Mouse (Mus musculus): Measurements from ENCODE around the gene Gm3573. TPM values are rescaled to one million over a fixed set of nuclear protein-coding genes. Genes with fewer than 3 reads are reported as not detected.
"Not testable (repeated sequence)": the region's sequence is repeated elsewhere in the genome, so short reads cannot be mapped to it uniquely, and the experiment has no call there.

Gene Gm3573
- not detected in 2 replicates for total RNA-seq (2014; rRNA removed)
- polyA plus RNA-seq (2015; fragmentation: Nextera tagmentation; extraction: Ambion mirVana) = not detected in 2 replicates

DNA sequence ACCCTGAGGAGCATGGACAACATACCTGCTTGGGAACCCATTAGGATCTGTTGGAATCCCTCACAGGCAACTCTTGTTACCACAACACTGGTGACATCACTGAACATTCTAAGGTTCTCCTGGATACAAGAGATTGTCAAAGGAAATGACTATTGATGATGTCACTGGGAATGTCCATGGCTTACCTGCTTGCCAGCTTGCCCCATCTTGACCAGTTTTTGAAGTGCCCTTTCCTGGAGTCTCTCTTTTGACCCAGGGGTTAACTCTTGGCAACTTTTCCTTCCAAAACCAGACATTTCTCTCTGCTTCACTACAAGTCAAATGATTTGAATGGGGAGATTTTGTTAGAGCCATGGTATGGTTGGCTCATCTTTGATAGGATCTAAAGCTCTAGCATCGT, at the start of gene Gm3573:
TSS of gene Gm3573 (minus strand) at position 101 of the 400 bp plus-strand sequence.
- not testable (repeated sequence) for DNase-seq (ENCODE audit: low spot score); H3K27ac ChIP-seq; H3K4me2 ChIP-seq (ENCODE audit: low read depth, low read length); H3K36me3 ChIP-seq (ENCODE audit: insufficient read depth, low read length); H3K4me1 ChIP-seq (ENCODE audit: insufficient read depth, low read length); H3K9ac ChIP-seq (replicated peaks; ENCODE audit: low read length); H3K4me3 ChIP-seq (ENCODE audit: low read length); ATAC-seq; H3K27me3 ChIP-seq (ENCODE audit: insufficient read depth, low read length); H3K9me3 ChIP-seq (ENCODE audit: low read length)
- no CpG with 5 or more reads among the region's 1 CpGs for WGBS

DNA sequence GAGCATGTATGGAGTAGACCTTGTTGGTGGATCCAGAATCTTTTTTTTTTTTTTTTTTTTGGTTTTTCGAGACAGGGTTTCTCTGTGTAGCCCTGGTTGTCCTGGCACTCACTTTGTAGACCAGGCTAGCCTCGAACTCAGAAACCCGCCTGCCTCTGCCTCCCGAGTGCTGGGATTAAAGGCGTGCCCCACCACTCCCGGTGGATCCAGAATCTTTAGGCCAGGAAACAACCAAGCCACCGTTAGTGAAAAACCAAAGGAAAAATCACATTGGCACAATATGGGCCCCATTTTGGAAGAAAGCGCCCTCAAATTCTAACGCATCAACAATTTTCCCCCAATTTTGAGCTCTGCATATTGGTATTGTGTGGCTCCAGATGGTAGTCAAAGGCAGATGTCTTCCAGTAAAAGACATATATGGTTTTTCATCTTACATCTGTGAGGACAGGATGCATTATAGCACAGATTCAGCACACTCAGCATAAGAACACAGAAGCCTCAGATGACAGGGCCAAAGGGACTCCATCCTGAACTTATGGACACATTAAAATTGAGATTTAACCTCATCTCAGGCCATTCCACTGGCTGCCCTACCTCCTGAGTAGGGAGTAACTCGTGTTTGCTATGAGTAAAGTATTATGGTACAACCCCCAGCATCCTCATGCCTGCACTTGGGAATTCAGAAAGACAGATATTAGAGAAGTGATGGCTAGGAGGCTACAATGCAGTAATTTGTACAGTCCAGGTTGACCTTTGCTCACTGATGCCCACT, 26.4 kb upstream of the Gm3573 start:
- DNase-seq (ENCODE audit: low spot score); H3K9me3 ChIP-seq (ENCODE audit: low read length); H3K27me3 ChIP-seq (ENCODE audit: insufficient read depth, low read length); H3K4me2 ChIP-seq (ENCODE audit: low read depth, low read length); H3K4me3 ChIP-seq (ENCODE audit: low read length); H3K9ac ChIP-seq (replicated peaks; ENCODE audit: low read length); H3K27ac ChIP-seq; H3K4me1 ChIP-seq (ENCODE audit: insufficient read depth, low read length); H3K36me3 ChIP-seq (ENCODE audit: insufficient read depth, low read length); ATAC-seq: not testable (repeated sequence)
- 74% methylated on average over 8 of the region's 10 CpGs for WGBS

- H3K4me1 ChIP-seq (ENCODE audit: insufficient read depth, low read length); H3K4me3 ChIP-seq (ENCODE audit: low read length); H3K36me3 ChIP-seq (ENCODE audit: insufficient read depth, low read length); DNase-seq (ENCODE audit: low spot score); H3K27me3 ChIP-seq (ENCODE audit: insufficient read depth, low read length); H3K9ac ChIP-seq (replicated peaks; ENCODE audit: low read length); H3K9me3 ChIP-seq (ENCODE audit: low read length); ATAC-seq; H3K4me2 ChIP-seq (ENCODE audit: low read depth, low read length); H3K27ac ChIP-seq: not testable (repeated sequence)
- WGBS = 76% methylated on average over 3 of the region's 3 CpGs
Observed at GRCm38 (mm10) chr14:42183936-42184335, 6.7 kb downstream of the Gm3573 start.

GRCm38 (mm10) chr14:42162522-42162921, 28.1 kb downstream of the Gm3573 start, which contains the start of gene Gm17027:
Gene Gm17027, minus strand, starts transcription at chr14:42162622.
- not testable (repeated sequence) for H3K9ac ChIP-seq (replicated peaks; ENCODE audit: low read length); H3K27me3 ChIP-seq (ENCODE audit: insufficient read depth, low read length); H3K27ac ChIP-seq; ATAC-seq; H3K9me3 ChIP-seq (ENCODE audit: low read length); H3K4me1 ChIP-seq (ENCODE audit: insufficient read depth, low read length); H3K36me3 ChIP-seq (ENCODE audit: insufficient read depth, low read length); H3K4me3 ChIP-seq (ENCODE audit: low read length); H3K4me2 ChIP-seq (ENCODE audit: low read depth, low read length); DNase-seq (ENCODE audit: low spot score)
- 92% methylated on average over 1 of the region's 2 CpGs for whole genome bisulfite sequencing

Other genes with a start within 250 kb of the Gm3573 start
- gene 1700024B05Rik, start 246.8 kb downstream of the Gm3573 start, total RNA-seq (2014; rRNA removed) = not detected in 2 replicates
- not detected in 2 replicates for gene 1700024B05Rik, start 246.8 kb downstream of the Gm3573 start, polyA plus RNA-seq (2015; fragmentation: Nextera tagmentation; extraction: Ambion mirVana)
- not detected in 2 replicates for gene Gm6401, start 222.9 kb downstream of the Gm3573 start, total RNA-seq (2014; rRNA removed)
- 0.14 TPM in 1 of 2 replicates, not detected in the other for gene Gm6401, start 222.9 kb downstream of the Gm3573 start, polyA plus RNA-seq (2015; fragmentation: Nextera tagmentation; extraction: Ambion mirVana)
- gene Gm3543, start 207.5 kb downstream of the Gm3573 start, total RNA-seq (2014; rRNA removed) = not detected in 2 replicates
- not detected in 2 replicates for gene Gm3543, start 207.5 kb downstream of the Gm3573 start, polyA plus RNA-seq (2015; fragmentation: Nextera tagmentation; extraction: Ambion mirVana)
- gene Gm7951, start 73.4 kb downstream of the Gm3573 start, total RNA-seq (2014; rRNA removed) = 0.21 TPM in 1 of 2 replicates, not detected in the other
- not detected in 2 replicates for gene Gm7951, start 73.4 kb downstream of the Gm3573 start, polyA plus RNA-seq (2015; fragmentation: Nextera tagmentation; extraction: Ambion mirVana)
- not detected in 2 replicates for gene Gm17027, start 28.2 kb downstream of the Gm3573 start, total RNA-seq (2014; rRNA removed)
- gene Gm17027, start 28.2 kb downstream of the Gm3573 start, polyA plus RNA-seq (2015; fragmentation: Nextera tagmentation; extraction: Ambion mirVana) = not detected in 2 replicates
- not detected in 2 replicates for gene Gm17026, start 69.3 kb upstream of the Gm3573 start, total RNA-seq (2014; rRNA removed)
- gene Gm17026, start 69.3 kb upstream of the Gm3573 start, polyA plus RNA-seq (2015; fragmentation: Nextera tagmentation; extraction: Ambion mirVana) = not detected in 2 replicates
- not detected in 2 replicates for gene Gm9611, start 106.6 kb upstream of the Gm3573 start, total RNA-seq (2014; rRNA removed)
- not detected in 2 replicates for gene Gm9611, start 106.6 kb upstream of the Gm3573 start, polyA plus RNA-seq (2015; fragmentation: Nextera tagmentation; extraction: Ambion mirVana)
- gene Gm7995, start 119.4 kb upstream of the Gm3573 start, total RNA-seq (2014; rRNA removed) = not detected in 2 replicates
- gene Gm7995, start 119.4 kb upstream of the Gm3573 start, polyA plus RNA-seq (2015; fragmentation: Nextera tagmentation; extraction: Ambion mirVana) = not detected in 2 replicates
- gene Gm8005, start 248.9 kb upstream of the Gm3573 start, total RNA-seq (2014; rRNA removed) = not detected in 2 replicates
- gene Gm8005, start 248.9 kb upstream of the Gm3573 start, polyA plus RNA-seq (2015; fragmentation: Nextera tagmentation; extraction: Ambion mirVana) = not detected in 2 replicates

Data from hindbrain, postnatal 0 days (tissue).